Mouse (Mus musculus) hematopoietic multipotent progenitor cell, adult 10-12 weeks (in vitro differentiated cells): ENCODE results near the gene Npb. TPM values are rescaled to one million over a fixed set of nuclear protein-coding genes. Genes with fewer than 3 reads are reported as not detected.

Source experiments
- polyA plus RNA-seq: library from polyadenylated mRNA; stranded (reverse); fragments of >175 nt; gene quantifications from 2 replicates; pipeline ENCODE4 v1.2.3, GENCODE M21; 2012; ENCODE audit warnings: low replicate concordance

Gene Npb
- 3.7 and 6.2 TPM in 2 replicates for polyA plus RNA-seq

DNA sequence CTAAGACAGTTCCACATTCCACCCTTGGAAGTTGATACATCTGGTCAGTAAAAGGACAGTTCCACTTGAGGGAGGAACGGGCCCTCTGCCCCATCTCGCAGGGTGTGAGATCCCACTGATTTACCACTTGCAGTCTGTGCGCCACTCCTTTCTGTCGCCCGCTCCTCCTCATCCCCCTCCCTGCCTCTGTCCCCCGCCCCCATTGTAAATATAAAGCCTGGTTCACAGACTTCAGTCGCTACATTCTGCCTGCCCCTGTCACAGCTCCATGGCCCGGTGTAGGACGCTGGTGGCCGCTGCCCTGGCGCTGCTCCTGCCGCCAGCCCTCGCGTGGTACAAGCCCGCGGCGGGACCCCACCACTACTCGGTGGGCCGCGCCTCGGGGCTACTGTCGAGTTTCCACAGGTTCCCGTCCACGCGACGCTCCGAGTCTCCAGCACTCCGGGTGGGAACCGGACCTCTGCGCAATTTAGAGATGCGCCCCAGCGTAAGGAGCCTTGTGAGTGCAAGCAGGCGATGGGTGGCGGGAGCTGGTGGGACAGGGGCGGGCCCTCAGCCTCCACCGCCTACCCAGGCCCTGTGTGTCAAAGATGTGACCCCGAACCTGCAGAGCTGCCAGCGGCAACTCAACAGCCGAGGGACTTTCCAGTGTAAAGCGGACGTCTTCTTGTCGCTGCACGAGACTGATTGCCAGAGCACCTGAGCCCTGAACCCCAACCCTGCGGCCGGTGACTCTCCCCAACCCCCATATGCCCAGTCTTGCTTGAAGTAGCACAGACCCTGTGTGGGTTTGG lies at the start of gene Npb:
Npb (plus strand) TSS at position 237 of the 794 bp plus-strand sequence.

DNA sequence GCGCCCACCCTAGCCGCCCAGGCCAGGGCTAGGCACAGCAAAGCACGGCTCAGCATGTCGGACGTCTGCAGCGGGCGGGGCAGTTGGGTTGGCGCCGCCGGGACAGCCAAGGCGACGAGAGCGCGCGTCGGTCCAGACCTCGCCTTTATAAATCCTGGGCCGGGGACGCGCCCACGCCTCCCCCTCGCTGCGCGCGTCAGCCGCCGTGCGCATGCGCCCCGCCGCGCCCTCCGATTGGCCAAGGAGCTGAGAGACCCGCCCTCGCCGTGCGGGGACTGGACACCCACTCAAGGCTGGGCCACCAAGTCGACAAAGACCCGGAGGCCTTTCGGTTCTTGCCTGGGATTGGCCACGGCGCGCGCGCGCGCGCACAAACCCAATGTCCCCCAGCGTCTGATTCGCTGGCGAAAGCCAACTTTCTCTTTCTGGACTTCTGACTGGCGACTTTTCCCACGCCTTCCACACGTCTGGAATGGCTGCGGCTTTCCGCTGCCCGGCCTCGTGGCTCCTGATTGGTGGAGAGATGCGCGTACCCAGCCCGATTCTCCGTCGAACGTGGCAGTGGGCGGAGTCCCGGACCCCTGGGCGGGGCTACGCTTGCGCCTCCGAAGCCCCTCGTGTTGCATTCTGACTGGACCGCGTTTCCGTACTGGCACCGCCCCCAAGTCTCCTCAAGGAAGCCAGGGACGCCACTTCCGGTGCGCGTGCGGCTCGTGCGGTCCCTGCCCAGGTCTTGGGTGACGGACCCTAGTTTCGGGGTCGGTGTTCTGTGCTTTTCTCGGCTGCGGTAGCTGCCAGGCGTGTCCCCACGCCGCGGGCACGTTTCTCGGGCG lies 35.3 kb upstream of the Npb start, which contains the start of gene P4hb:
P4hb (minus strand) TSS at position 502 of the 833 bp plus-strand sequence.

DNA sequence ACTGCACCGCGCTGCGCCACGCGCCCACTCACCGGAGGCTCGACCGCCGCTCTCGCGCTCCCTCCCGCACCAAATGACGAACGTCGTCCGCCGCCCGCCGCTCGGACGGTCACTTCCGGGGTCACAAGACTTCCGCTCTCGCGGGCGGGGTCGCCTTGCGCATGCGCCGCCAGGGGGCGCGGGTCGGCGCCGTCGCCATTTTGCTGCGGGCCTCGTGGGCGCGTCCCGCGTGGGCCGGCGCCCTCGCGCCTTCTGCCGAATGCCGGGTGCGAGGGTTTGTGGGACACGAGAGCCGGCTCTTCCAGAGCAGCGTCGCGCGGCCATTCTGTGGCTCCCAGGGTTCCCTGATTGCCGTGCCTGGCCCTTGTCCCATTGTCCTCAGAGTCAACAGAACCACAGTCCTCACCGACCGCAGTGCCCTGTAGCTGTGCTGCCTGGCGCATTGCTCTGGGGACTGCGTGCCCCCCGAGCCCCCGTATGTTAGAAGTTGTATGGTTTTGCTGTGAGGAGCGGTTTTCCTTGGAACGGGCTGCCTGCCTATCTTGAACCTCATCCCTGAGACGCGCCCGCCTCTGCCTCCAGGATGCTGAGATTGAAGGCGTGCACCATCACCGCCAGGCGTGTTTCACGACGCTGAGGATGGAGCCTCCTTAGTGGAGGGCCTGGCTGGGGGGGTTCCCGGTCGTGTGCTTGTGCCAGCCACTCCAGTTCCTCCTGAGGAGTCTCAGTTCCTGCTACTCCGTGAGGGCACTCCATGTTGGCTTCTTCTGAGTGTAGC lies 26.6 kb upstream of the Npb start, which contains the start of gene Arhgdia:
Arhgdia (minus strand) TSS at position 135 of the 778 bp plus-strand sequence.

DNA sequence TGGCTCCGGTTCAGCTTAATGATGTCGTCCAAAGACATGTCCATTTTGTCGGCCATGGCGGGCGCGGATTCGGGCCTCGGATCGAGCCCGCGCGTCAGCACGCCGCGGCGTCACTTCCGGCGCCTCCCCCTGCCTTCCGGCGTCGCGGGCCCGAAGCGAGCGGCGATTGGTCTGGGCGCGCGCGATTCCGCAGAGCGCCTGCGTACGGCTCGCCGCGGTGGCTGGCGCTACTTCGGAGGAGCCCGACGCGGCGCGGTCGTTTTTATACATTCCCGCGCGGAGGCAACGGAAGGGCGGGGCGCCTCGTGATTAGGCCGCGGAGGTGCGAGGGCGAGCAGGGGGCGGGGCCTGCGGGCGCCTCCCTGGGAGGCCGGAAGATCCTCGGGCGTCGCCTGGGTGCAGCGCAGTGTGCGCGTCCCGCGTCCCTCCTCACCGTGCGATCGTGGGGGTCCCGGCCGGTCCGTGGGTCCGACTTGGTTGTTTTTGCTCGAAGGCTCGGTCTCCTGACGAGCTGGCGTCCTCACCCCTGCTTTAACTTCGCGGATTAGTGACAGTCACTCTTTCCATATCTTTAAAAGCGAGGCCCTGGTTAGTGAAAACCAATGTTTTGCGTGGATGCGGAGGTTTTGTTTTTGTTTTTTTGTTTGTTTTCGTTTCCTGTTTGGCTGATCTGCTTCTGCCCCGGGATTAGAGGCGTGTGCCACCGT lies 9.8 kb upstream of the Npb start, which contains the start of the genes Alyref and Anapc11:
Alyref (minus strand) TSS at position 83 of the 707 bp plus-strand sequence.
Anapc11 (plus strand) TSS at position 139 of the 707 bp plus-strand sequence.

DNA sequence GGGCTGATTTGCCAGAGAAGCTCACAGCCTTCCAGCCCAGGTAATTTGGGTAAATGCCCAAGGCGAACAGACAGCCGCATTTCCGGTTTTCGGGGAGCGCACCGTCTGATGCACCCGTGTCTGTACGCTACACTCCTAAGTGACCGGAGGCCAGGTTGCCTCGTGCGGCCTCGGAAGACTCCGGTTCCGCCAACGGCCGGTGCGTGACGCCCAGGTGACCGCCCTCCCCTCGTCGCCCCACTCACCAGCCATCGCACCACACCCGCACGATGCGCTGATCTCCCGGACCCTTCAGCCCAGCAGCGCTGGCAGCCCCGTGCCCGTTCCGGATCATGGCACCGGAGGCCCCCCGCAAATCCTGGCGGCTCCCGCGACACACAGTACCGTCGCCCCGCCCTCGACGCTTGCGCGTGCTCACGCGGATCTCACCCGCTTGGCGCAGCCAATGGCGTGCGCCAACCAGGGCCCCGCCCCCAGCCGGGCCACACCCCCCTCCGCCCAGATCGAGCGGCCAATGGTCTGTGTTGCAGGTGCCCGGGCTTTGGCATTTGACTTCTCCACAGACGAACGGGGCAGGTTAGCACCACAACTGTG lies 9.3 kb downstream of the Npb start, which contains the start of gene Pcyt2:
Pcyt2 (minus strand) TSS at position 418 of the 594 bp plus-strand sequence.

DNA sequence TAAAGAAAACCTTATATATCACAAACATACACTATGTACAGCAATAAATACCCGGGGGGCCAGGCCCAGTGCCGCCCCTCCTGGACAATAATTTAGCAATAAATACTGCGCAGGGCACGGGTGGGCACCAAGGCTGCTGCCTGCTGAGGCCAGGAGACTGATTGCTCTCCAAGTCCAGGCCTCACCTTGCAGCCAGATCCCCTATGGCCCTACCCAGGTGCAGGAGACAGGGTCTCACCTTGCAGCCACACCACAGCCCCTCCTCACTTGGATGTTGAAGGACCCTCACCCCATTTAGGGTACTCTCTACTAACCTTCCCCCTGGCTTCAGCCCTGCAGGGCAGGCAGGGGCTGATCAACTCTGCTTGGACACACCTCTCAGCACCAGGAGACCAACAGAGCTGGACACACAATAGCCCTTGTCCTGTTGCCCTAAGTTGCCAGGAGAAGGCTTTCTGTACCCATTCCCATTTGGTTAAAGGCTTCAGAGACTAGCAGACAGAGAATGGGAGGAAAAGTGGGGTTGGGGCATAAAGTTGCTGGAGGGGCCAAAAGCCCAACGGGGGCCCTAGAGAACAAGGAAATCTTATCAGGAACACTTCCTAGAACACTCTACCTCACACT lies 17.0 kb downstream of the Npb start, which contains the start of gene Sirt7:
Sirt7 (minus strand) TSS at position 89 of the 624 bp plus-strand sequence.

DNA sequence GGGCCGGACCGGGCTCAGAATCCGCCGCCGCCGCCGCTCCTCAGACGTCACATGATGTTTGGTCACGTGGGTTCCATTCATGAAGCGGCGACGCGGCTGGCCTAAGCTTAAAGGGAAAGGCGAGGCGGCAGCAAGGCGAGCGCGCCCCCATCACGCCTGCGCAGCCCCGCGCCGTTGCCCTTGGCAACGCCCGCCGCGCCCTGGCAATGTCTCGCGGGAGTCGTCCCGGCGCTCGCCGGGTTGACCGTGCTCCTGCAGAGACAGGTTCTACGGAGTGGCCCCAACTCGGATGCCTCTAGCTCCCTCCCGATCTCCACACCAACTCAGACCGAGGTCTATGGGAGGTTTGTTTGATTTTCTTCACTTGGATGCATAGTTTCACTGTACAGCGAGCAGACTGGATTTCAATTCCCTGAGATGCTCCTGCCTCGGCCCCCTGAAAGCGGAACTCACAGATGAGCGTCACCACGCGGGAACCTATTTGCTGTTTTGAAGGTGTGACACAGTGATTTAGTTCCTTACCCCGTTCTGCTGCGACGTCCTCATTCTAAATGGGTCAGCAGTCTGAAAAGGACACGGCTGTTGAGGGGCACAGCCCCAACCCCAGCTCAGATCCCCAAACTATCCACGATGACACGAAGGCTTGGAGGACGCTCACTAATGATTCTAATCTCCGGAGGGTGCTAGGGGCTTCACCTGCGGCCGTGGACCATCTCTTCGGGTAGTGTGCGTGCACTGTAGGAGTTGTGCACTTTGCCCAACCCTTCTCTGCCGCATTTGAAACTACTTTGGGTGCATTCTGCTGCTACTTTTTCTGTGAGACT lies 25.5 kb downstream of the Npb start, which contains the start of gene Mafg:
Mafg (minus strand) TSS at position 81 of the 824 bp plus-strand sequence.

DNA sequence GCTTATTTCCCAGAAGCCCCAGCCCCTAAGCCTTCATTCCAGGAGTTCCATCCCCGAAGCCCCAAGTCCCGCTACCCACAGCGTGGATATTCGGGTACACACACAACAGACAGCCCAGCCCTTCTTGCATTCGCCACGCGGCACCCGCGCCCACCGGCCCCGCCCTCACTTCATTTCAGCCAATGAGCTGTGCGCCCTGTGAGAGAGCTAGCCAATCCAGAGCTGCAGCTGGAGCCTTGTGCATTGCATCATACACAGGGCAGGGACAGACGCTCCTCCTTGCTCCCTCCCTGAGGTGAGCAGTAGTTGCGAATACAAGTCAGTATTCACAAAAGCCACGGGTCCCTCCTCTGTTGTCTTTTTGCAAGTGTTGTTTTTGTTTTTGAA lies 35.3 kb downstream of the Npb start, which contains the start of gene Pycr1:
Pycr1 (minus strand) TSS at position 169 of the 387 bp plus-strand sequence.

DNA sequence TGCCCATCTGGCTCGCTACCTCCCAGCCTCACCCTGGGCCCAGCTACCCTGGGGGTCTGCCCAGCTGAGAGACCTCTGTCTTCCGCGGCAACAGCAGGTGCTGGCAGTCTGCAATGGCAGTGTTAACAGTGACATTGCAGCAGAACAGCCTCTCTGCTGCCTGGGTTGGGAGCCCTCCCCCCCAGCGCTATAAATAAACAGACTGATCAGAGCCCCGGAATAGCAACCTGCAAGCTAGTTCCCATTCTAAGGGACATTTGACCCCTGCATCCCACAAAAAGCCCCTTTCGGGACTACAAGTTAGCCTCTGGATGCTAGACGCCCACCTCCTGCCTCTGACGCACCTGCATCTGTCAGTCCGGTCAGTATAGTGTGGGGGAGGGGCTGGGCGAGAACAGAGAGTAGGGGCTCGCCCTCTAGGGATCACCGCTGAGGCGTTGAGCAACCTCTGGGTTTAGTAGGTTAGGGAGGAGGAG lies 39.8 kb downstream of the Npb start, which contains the start of gene Myadml2:
Myadml2 (minus strand) TSS at position 158 of the 476 bp plus-strand sequence.

Other genes starting within 250 kb of the Npb start
- gene Fscn2, start 246.9 kb upstream of the Npb start, polyA plus RNA-seq: 0.08 TPM in 1 of 2 replicates, not detected in the other
- 21.3 and 34.2 TPM in 2 replicates for gene Faap100, start 229.7 kb upstream of the Npb start, polyA plus RNA-seq
- gene Nploc4, start 170.8 kb upstream of the Npb start, polyA plus RNA-seq: 61.4 and 65.9 TPM in 2 replicates
- 0.07 TPM in 1 of 2 replicates, not detected in the other for gene Tspan10, start 165.8 kb upstream of the Npb start, polyA plus RNA-seq
- gene Pde6g, start 155.0 kb upstream of the Npb start, polyA plus RNA-seq: 0.13 and 0.58 TPM in 2 replicates
- 10.5 and 12.8 TPM in 2 replicates for gene Oxld1, start 150.4 kb upstream of the Npb start, polyA plus RNA-seq
- gene Ccdc137, start 150.4 kb upstream of the Npb start, polyA plus RNA-seq: 20.5 and 30.8 TPM in 2 replicates
- 27.3 and 31.8 TPM in 2 replicates for gene Arl16, start 140.9 kb upstream of the Npb start, polyA plus RNA-seq
- 130 and 185 TPM in 2 replicates for gene Mrpl12, start 123.9 kb upstream of the Npb start, polyA plus RNA-seq
- 27.5 and 43.7 TPM in 2 replicates for gene Slc25a10, start 116.6 kb upstream of the Npb start, polyA plus RNA-seq
- gene Gcgr, start 77.8 kb upstream of the Npb start, polyA plus RNA-seq: not detected in 2 replicates
- 130 and 145 TPM in 2 replicates for gene Mcrip1, start 58.8 kb upstream of the Npb start, polyA plus RNA-seq
- gene Ppp1r27, start 57.3 kb upstream of the Npb start, polyA plus RNA-seq: not detected in 2 replicates
- gene P4hb, start 35.2 kb upstream of the Npb start, polyA plus RNA-seq: 322 and 696 TPM in 2 replicates
- 989 and 1,139 TPM in 2 replicates for gene Arhgdia, start 26.9 kb upstream of the Npb start, polyA plus RNA-seq
- gene Alyref, start 10.1 kb upstream of the Npb start, polyA plus RNA-seq: 123 and 133 TPM in 2 replicates
- 30.2 and 93.3 TPM in 2 replicates for gene Anapc11, start 10.1 kb upstream of the Npb start, polyA plus RNA-seq
- gene Pcyt2, start 9.5 kb downstream of the Npb start, polyA plus RNA-seq: 62.9 and 99.6 TPM in 2 replicates
- 225 and 508 TPM in 2 replicates for gene Sirt7, start 16.8 kb downstream of the Npb start, polyA plus RNA-seq
- 42.4 and 46.3 TPM in 2 replicates for gene Mafg, start 25.1 kb downstream of the Npb start, polyA plus RNA-seq
- 1.2 and 1.3 TPM in 2 replicates for gene Pycr1, start 35.3 kb downstream of the Npb start, polyA plus RNA-seq
- gene Myadml2, start 39.7 kb downstream of the Npb start, polyA plus RNA-seq: 0.42 and 1.4 TPM in 2 replicates
- not detected in 2 replicates for gene Notum, start 52.7 kb downstream of the Npb start, polyA plus RNA-seq
- gene Aspscr1, start 64.5 kb downstream of the Npb start, polyA plus RNA-seq: 214 and 360 TPM in 2 replicates
- gene Cenpx, start 105.3 kb downstream of the Npb start, polyA plus RNA-seq: 30.9 and 103 TPM in 2 replicates
- gene Lrrc45, start 105.4 kb downstream of the Npb start, polyA plus RNA-seq: 32.9 and 53.7 TPM in 2 replicates
- 5.3 and 8.2 TPM in 2 replicates for gene Rac3, start 113.0 kb downstream of the Npb start, polyA plus RNA-seq
- 20.4 and 47.0 TPM in 2 replicates for gene Dcxr, start 118.8 kb downstream of the Npb start, polyA plus RNA-seq
- 7.5 and 8.2 TPM in 2 replicates for gene Cbr2, start 123.6 kb downstream of the Npb start, polyA plus RNA-seq
- 196 and 300 TPM in 2 replicates for gene Hmga1b, start 154.3 kb downstream of the Npb start, polyA plus RNA-seq
- gene Rfng, start 175.7 kb downstream of the Npb start, polyA plus RNA-seq: 32.8 and 46.1 TPM in 2 replicates
- 27.5 and 29.8 TPM in 2 replicates for gene Gps1, start 175.8 kb downstream of the Npb start, polyA plus RNA-seq
- gene Dus1l, start 187.9 kb downstream of the Npb start, polyA plus RNA-seq: 78.0 and 102 TPM in 2 replicates
- gene Fasn, start 216.1 kb downstream of the Npb start, polyA plus RNA-seq: 64.1 and 156 TPM in 2 replicates